Mouse (Mus musculus) cerebellum, adult 2 months (tissue): Measurements from ENCODE around the gene Myo16. TPM values are rescaled to one million over a fixed set of nuclear protein-coding genes. Genes with fewer than 3 reads are reported as not detected.

Experiments
- DNase-seq, 2 experiments: peaks; one replicate each; pipeline ENCODE4 v3.0.0; 2021
- H3K27ac ChIP-seq: fragments of 200-500 bp; 2 replicates; pipeline ENCODE4 v1.5.1; 2012; ENCODE audit warnings: low read length, control low read depth, inconsistent platforms; ENCODE audit not compliant: insufficient read depth
- H3K27me3 ChIP-seq: fragments of 200-500 bp; 2 replicates; pipeline ENCODE4 v1.6.1; 2012; ENCODE audit warnings: inconsistent platforms, mild to moderate bottlenecking, low read length, moderate library complexity; ENCODE audit not compliant: control insufficient read depth, insufficient read depth
- H3K4me1 ChIP-seq: fragments of 200-500 bp; 2 replicates; pipeline ENCODE4 v1.6.1; 2011; ENCODE audit warnings: low read length; ENCODE audit not compliant: control insufficient read depth, insufficient read depth
- H3K4me3 ChIP-seq: fragments of 200-500 bp; replicated peaks from 2 replicates; pipeline ENCODE3; 2011; ENCODE audit warnings: mild to moderate bottlenecking, low read depth, low read length, control low read depth; ENCODE audit not compliant: insufficient read depth
- CTCF ChIP-seq: fragments of 200-500 bp; IDR thresholded peaks from 2 replicates; pipeline ENCODE4 v1.5.1; 2011; ENCODE audit warnings: low read depth, mild to moderate bottlenecking, control low read depth, low read length, moderate library complexity, borderline replicate concordance; ENCODE audit not compliant: insufficient read depth
- POLR2A ChIP-seq: fragments of 200-500 bp; IDR thresholded peaks from 2 replicates; pipeline ENCODE4 v1.6.1; 2011; ENCODE audit warnings: low read length, control low read depth, borderline replicate concordance; ENCODE audit not compliant: insufficient read depth
- WGBS: fragments of 180-500 bp; shearing (Covaris S2); methylation state at CpG from one replicate; pipeline ENCODE4 v1.1.7; 2018; 5-methylcytosine and 5-hydroxymethylcytosine counted together
- polyA plus RNA-seq: library from polyadenylated mRNA; depleted of rRNA; stranded (reverse); fragments of >200 nt; gene quantifications from 2 replicates; pipeline ENCODE4 v1.2.3, GENCODE M21; 2012

Myo16 gene
- polyA plus RNA-seq, 1 experiment: 10.3 TPM

DNA sequence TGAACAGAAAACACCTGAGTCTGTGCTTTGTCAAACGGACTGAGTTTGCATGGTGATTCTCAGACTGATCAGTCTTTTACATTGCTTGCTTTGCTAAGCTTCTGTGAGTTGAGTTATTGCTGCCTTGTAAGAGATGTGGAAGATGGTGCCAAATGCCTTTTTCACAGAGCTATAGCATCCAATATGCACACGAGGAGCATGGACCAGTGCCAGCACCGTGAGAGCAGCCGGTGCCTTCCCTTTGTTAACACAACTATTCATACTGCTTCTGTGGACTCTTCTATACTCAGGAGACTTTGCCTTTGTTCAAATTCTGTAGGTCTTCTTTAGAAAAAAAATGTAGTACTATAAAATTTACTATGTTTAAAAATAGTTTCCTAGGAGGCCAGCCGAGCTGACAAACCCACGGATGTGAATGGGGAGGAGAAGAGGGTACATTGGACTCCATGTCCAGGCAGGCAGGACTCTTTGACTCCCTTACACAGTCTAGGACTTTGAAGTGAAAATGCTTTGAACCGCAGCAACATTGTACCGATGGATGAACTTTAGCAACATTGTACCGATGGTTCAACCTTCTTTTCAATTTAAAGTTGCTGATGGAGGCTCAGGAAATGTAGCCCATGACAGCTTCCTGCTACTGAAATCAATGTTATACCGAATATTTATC is 70.7 kb downstream of the Myo16 start:
- Histone ChIP-seq H3K4me1 (no peaks in the 10 kb centered on the region), H3K27ac (no peak overlapping the region)
- WGBS: 23% methylated on average over 10 of the region's 10 CpGs

DNA sequence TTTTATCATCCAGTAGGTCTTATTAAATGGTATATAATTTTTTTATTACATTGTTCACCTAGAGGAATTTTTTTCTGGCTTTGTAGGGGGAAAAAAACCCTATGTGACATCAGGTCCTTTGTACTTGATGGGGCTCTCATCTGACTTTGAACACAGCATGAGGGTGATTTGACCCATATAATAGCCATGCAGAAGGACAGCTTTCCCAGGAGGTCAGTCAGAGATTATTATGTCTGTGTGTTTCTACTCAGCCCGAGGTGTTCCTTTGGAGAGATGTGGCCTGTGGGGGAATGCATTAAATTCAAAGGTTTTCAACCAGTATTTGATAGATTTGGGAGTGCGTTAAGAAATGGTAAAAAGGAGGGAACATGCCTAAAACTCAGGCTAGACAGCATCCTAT is 71.3 kb downstream of the Myo16 start:
- DNase-seq: no peak
- no peaks in the 10 kb centered on the region for H3K4me1 ChIP-seq
- TF ChIP-seq POLR2A: no peak
- TF ChIP-seq CTCF: no peak
- H3K27ac ChIP-seq: no peak overlapping the region
- no peaks in the 10 kb centered on the region for H3K27me3 ChIP-seq
- WGBS: 85% methylated on average over 2 of the region's 2 CpGs
- H3K4me3 ChIP-seq: no peak overlapping the region

More for the DNA sequence above, 70.7 kb downstream of the Myo16 start:
- Histone ChIP-seq H3K4me3 (no peak overlapping the region), H3K27me3 (no peaks in the 10 kb centered on the region)
- no peak for DNase-seq
- no peak for TF ChIP-seq POLR2A
- no peak for TF ChIP-seq CTCF

DNA sequence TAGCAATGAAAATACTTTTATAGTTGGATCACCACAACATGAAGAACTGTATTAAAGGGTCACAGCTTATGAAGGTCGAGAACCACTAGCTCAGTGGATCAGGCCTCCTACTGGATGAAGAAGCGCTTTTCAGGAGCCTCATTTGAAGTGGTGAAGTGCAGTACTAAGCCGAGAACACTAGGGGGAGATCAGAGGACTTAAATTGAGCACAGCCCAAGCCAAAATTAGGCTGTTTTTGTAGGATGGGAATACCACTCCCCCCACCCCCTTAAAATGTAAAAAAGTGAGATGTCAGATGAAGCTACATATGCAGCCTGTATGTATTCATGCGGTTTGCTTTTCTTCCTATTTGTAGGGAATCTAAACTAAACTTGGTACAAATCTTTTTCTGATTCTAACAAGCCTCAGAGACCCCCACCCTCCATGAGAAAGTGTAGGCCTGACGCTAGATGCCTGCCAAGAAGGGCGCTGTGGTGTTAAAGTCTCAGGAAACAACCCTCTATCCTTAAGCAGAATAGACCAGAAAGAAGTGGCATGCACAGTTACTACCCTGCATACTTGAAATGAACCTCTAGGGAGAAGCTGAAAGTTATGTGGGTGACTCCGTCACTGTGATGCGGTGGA is 77.1 kb downstream of the Myo16 start:
- WGBS: 61% methylated on average over 8 of the region's 8 CpGs
- no peak overlapping the region for H3K27ac ChIP-seq
- no peaks in the 10 kb centered on the region for H3K4me1 ChIP-seq
- peak in 1 of 2 experiments; percentile 35 for DNase-seq
- TF ChIP-seq CTCF (peak; percentile 41; the same call in 1 of the 2 replicates), POLR2A (no peak)
- H3K4me3 ChIP-seq: no peak overlapping the region
- no peaks in the 10 kb centered on the region for H3K27me3 ChIP-seq

DNA sequence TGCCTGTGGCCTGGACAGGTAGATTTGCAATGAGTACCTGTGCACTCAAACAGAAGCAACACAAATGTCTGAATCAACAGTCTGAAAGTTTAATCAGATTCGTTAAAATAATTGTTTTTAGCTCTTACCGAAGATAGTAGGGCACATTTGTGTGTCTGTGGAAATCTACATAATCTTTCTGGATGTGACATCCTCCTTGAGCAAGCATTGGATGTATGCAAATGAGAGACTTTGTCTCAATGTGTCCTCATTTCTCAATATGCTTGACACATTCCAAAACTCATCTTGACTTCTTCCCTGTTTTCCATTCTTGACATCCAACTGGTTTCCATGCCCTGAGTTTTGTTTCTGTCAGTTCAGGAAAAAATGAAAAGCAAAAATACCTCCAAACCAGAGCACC is 80.8 kb downstream of the Myo16 start:
- H3K4me1 ChIP-seq: no peaks in the 10 kb centered on the region
- no peaks in the 10 kb centered on the region for H3K27me3 ChIP-seq
- H3K27ac ChIP-seq: no peak overlapping the region
- H3K4me3 ChIP-seq: no peak overlapping the region
- WGBS: 90% methylated on average over 2 of the region's 2 CpGs
- DNase-seq: no peak
- TF ChIP-seq POLR2A (no peak), CTCF (no peak)

DNA sequence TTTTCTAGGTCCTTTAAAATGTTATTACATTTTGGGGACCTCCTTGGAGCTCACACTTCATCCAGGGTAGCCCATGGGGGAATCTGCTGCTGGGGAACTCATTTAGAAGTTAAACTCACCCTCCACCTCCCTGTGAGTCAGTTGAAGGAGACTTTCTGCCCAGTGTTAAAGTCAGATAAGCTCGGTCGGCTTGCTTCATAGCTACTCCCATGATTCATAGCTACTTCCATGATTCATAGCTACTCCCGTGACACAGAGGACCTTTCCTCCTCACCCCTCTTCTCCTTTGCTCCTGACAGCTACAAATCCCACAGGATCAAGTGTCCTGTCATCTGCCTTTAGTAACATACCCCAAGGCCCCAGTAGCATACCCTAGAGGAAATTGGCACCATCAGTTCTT is 89.6 kb downstream of the Myo16 start:
- no peak for DNase-seq
- WGBS: 83% methylated on average over 3 of the region's 3 CpGs
- Histone ChIP-seq H3K4me1 (no peaks in the 10 kb centered on the region), H3K27ac (no peak overlapping the region), H3K27me3 (no peaks in the 10 kb centered on the region), H3K4me3 (no peak overlapping the region)
- TF ChIP-seq POLR2A (no peak), CTCF (no peak)

DNA sequence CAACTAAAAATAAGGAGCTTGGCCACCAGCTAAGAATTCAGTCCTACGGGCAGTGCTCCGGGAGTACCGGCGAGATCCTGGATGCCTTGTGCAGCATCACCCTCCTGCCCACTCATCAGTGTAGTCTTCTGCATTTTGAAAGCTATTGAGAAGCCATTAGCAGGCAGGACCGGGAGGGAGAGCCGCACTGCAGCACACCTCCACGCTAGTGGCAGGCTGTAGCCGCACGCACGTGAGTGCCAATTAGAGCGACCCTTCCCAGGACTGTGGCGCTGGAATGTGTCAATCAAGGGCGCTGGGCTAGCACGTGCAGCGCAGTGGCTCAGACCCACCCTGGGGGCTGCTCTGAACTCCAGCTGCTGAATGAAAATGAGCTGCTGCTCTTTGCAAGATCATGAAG is 95.4 kb downstream of the Myo16 start:
- TF ChIP-seq POLR2A (no peak), CTCF (no peak)
- Histone ChIP-seq H3K4me3 (peak overlapping the region; percentile 12), H3K4me1 (peaks cover 3% of the 10 kb centered on the region; the same call in 1 of the 2 replicates), H3K27me3 (no peaks in the 10 kb centered on the region), H3K27ac (no peak overlapping the region)
- DNase-seq: peak; percentile 4 to 17
- 2% methylated on average over 15 of the region's 15 CpGs for WGBS

DNA sequence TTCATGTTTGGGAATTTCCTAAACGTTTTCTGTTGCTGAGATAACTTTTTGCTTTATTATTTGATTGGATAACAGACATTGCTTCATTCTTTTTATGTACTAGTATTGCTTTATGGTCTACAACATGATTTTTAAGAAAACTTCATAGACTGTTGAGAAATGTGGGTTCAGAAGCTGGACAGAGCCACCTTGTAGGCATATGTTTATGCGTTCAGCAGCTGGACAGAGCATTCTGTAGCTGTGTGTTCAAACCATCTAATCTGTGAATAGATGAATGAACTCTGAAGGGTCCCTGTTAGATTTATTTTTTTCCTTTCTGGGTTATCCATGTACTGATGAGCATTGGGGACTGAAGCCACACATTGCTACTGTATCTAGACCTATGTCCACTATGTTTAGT is 102.0 kb downstream of the Myo16 start:
- WGBS: 78% methylated on average over 2 of the region's 2 CpGs
- no peak overlapping the region for H3K27ac ChIP-seq
- no peaks in the 10 kb centered on the region for H3K4me1 ChIP-seq
- TF ChIP-seq CTCF: no peak
- TF ChIP-seq POLR2A: no peak
- H3K27me3 ChIP-seq: no peaks in the 10 kb centered on the region
- no peak for DNase-seq
- no peak overlapping the region for H3K4me3 ChIP-seq

DNA sequence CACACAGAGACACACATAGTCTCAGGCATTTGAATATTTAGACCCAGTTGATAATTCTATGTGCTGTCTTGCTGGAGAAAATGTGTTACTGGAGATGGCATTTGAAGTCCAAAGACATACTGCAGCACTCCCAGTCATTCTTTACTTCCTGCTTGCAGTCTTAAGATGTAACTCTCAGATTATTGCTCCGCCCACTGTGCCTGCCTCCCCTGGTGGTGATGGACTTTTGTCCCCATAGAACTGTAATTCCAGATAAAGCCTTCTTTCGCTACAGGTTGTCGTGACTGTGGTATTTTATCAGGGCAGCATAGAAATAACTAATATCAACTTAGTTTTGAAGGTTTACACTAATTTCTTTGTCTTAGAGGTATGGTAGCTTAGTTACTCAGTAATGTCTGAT is 102.9 kb downstream of the Myo16 start:
- Histone ChIP-seq H3K4me3 (no peak overlapping the region), H3K27ac (no peak overlapping the region), H3K27me3 (no peaks in the 10 kb centered on the region), H3K4me1 (no peaks in the 10 kb centered on the region)
- no peak for DNase-seq
- TF ChIP-seq POLR2A (no peak), CTCF (no peak)
- 95% methylated on average over 3 of the region's 3 CpGs for WGBS
